Mouse (Mus musculus) heart, adult 8-10 months (tissue): ENCODE results near the gene Fam186b. TPM values are rescaled to one million over a fixed set of nuclear protein-coding genes. Genes with fewer than 3 reads are reported as not detected.
A peak's percentile ranks its signal among the peaks of the same experiment; 100 is the strongest.

Source experiments
- DNase-seq: peaks from one replicate; pipeline ENCODE4 v3.0.0; 2022; ENCODE audit warnings: low spot score
- total RNA-seq, 4 experiments: library from RNA; stranded (reverse); gene quantifications; 2 replicates each; pipeline ENCODE4 v1.2.4; 2022

Gene Fam186b
- under 1 TPM in 1 of 4 experiments, not detected in 3; 0.56 TPM for total RNA-seq

DNA sequence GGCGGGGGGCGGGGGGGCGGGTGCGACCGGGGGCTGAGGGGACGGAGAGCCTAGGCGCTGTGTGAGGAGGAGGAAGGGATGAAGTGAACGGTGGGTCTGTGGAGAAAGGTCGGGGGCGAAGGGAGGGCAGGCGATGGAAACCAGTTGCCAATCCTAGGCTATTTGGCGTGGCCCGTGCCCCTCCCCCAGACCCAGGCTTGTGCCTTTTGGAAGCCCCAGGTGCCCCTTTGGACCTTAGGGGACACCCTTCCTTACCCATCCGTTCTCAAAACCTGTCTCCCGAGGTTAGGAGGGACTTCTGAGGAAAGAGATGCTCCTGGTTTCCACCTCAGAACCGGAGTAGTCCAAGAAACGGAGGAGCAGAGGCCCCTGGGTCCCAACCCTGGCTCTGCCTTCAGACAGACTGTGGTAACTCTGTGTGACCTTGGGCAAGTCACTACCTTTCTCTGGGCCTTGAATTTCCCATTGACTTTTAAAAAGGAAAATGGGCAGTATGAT, at the start of gene Fam186b:
TSS of gene Fam186b (minus strand) at position 405 of the 498 bp plus-strand sequence.
- no peak for DNase-seq

DNA sequence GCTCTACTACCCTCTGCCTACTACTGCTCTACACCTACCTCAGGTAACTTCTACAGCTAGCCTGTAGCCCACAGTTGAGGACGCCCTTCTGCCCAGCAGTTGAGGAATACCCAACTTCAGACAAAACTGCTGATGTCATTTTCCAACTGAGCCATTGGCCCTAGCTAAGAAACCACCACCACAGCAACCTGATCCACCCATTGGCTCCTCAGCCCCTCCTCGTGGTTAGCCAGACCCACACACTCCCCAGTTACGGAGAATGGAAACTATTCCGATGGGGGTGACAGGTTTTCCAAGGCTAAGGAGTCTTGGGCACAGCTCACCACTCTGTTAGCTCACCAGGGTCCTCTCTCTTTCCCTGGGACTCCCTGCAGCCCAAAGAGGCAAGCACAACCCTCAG, 49.3 kb upstream of the Fam186b start:
- DNase-seq: no peak

DNA sequence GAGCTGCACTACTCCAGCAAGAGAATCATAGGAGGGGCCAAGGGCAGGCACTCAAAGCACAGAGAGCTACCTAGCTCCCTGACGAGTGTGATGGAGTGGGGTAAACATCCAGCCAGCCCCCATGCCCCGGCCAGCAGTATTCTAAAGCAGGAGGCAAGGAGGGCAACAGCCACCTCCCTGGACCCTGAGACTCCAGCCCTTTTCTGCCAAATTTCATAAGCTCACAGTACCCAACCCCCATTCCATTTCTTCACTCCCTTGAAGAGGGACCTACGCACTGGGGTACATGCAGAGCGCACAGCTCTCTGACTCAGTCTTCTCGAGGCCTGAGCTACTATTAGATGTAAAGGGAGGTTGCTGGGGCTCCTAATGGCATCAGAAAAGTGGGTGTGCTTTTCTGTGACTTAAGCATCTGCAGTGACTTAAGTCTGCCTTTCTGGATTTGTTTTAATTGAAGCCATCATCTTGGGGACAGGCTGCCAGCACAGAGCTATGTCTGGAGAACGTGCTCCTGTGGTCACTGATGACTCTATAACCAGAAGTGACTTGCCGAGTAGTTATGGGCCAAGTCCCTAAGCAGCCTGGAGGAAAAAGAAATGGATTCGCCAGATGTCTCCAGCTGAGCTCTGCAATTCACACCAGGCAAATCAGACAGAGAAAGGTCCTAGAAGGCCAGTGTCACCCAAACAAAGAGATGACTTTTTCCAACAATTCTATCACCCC, 48.6 kb upstream of the Fam186b start:
- DNase-seq: peak; percentile 79

DNA sequence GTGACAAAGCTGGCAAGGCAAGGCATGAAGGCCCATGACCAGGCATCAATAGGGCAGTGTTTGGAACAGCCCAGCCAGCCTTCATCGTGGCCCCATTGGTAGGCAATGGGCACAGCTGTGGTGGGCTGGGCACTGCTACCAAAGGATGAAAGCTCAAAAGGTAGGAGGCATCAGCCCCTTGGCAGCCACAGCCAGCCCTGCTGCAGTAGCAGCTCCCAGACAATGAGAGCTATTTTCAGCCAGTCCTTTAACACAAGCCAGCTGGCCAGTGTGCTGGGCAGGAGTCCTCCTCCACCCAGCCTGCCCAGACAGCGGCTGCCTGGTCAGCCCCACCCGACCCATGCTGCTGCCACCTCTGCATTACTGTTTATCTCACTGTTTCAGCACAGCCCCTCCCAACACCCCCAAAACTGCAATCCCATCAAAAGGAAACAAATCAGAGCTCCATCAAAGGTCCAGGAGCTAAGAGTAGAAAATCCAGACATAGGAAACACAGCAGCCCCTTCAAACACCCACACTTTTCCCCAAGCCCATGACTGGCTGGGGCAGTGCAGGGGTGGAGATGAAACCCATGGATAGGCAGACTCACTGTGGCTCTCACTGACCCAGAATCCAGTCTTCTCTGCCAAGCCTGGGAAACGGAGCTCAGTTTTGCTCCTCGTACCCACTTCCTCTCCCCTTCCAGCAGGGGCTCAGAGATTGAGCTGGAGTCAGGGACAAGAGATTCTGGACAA, 47.9 kb upstream of the Fam186b start:
- peak; percentile 69 for DNase-seq

DNA sequence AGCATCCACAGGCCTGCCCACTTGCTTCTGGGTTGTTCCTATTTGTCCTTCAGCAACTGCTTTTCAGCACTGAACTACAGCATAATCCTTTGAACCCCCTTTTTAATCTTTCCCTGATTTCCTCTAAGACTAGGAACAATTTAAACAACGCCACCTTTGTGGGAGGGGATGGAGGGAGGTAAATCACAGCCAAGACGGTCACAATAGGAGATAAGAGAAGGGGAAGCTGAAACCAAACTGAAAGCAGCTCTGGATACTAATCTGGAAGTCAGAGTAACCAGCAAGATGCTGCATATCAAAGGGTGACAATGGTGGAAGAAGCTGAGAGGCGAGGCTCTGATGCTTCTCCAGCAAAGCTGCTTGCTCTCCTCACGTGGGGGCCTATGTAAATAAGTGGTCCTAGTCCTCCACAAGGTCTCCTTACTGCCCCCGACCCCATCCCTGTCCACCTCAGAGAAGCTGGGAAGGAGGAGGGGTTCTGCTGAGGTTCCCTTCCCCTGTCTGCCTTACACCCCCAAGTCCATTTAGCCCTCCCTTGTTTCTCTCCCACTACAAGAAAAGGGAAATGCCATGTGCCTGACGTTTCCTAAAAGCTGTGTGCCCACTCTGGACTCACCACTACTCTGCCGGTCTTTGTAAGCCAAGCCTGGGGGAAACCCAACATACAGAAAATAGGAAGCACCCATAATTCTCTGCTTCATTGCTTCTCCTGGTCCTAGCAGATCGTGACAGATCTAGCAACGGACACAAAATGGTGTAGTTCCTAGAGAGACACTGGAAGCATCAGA, 46.7 kb upstream of the Fam186b start:
- no peak for DNase-seq

DNA sequence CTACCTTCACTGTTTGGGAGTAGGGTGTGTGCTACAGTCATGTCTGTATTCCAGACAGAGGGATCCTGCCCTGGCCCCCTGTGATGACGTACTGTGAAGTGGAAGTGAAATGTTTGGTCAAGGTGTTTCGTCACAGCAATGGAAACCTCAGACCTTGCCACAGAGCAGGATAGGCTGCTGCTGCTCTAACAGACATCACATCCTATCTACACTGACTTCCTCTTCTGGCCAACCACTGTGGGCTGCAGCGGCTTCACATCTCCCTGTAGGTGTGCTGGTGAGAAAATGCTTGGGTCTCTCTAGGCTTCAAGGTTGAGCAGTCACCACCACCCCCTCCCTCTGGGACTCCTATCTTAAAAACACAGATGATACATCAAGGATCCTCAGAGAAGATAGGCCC, 45.4 kb upstream of the Fam186b start:
- no peak for DNase-seq

DNA sequence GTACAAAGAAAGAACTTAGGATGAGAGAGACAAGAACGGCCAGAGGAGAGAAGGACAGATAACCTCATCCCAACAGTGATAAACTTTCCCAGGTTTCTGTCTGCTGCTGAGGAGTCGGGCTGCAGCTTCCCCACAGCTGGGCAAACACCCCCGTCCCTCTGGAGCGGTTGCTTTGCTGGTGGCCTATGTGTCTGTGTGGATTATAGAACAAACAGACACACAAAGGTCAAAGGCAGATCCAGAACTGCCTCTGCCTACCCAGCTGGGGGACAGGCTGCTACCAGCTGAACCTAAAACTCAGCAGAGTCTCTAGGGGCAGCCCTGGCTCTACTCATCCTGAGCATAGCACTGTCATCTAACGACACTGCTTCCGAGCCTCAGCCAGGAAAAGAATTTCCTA, 44.0 kb upstream of the Fam186b start:
- DNase-seq: no peak

DNA sequence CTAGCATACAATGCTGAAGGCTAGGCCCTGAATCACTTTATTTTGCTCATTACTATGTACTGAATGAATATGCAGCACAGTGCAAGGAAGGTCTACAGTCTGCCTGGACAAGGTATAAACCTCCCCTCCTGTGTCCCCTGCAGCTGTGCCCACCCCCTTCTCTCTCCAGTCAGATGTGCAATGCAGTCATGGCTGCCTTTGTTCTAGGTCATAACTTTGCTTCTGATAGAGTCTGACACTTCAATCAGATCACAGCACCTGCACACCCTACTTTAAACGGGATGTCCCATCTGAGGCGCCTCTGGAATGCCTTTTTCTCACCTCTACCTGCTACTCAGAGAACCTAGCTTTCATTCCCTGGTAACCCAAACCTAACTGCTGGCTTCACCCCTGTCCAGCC, 43.2 kb upstream of the Fam186b start:
- DNase-seq: no peak

DNA sequence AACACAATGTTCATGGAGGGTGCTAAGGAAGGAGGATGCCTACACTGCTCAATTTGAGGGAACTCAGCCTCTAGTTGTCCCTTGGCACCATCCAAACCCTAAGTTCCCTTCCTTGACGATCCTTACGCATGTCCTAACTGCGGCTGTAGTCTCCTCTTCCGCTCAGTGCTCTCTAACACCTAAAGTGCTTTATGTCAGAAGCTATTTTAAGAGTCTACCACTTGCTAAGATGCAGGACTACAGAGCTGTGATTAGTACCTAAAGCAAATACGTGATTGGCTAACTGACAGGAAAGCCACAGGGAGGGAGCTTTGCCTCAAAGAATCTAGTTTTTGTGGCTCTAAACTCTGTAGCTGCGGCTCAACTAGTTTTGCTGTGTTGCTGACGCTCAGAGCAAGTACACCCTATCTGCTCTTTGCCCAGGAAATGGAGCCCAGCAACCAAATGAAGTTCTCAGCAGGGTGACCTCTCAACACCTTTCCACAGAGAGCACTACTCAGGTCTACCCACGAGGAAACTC, 40.2 kb upstream of the Fam186b start:
- no peak for DNase-seq

DNA sequence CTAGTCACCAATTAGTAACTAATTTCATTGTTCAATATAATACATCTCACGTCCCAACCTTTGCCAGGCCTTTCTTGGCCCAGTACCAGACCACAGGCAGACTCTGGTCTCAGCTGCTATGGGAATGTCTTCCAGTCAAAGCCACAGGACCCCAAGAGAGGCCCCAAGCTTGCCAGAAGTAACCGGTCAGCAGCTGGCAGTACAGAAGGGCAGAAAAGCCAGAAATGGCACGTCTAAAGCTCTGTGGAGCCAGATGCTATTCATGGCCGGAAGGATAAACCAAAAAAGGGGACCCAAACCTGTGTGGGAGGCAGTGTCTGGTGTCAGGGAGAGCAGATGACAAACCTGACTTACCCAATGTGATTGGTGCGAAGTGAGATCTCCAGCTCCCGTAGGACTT, 38.8 kb upstream of the Fam186b start:
- no peak for DNase-seq

DNA sequence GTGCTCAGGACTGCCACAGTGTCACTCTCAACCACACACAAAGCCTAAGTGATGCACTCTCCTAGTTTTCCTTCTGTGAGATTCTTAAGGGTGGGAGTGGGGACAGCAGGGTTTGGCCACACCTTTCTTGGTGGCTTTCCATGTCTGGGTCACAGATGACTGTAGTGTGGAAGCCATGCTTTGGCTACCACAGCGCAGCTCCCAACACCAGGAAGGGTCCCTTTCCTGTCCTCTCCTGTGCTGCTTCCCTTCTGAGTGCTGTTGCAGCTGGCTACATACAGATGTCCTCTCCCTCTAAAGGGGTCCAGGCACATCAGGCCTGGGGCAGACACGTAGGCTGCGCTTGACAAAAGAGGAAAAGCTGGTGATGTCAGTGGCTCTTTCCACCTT, 38.0 kb upstream of the Fam186b start:
- peak; percentile 71 for DNase-seq

DNA sequence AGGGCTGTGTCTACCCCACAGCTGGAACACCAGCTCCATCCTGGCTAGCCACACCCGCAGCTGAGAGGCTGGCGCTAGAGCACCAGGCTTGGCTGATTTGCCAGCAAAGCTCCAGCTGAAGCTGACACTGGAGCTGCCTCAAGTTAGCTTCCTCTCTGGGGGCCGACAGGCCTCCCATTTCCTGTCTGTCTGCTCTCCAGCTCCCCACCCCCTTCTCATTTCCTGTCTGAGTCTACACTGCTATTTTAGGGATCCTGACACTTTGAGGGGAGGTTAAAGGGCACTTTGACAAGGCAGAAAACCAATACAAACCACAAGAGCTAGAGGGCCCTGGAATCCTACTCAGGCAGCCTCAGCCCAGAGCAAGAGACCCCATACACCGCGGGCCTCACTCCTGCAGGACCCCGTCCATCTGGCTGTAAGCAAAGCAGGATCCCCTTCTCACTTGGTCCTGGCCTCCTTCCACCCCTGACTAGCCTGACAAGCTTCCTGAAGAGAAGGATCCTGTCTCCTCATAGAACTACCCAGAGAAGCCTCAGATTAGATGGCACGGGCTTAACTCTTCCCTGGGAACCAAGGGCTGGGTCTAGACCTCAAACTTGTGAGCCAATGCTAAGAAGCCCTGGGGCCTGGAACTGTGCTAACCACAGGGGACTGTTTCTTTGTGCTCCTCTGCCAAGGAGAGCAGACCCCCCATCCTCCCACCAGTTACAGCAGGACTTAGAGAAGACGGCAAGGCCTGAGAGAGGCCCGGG, 37.4 kb upstream of the Fam186b start:
- DNase-seq: peak; percentile 95

DNA sequence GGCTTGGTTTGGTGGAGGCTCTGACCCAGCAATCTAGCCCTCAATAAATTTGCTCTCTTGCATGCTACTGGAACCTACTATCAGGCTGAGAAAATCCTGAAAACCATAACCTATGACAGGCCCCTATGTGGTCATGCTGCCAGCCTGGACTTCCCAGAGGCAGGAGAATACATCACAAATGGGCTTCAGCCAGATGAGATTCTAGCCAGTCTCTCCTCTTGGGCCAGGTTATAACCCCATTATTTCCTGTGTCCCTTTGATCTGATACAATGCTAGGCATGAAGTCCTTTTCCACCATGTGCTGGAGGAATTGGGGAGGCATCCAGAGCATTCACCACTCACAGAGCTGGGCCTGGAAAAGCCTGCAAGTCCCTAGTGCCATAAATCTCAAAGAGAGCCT, 36.4 kb upstream of the Fam186b start:
- no peak for DNase-seq

DNA sequence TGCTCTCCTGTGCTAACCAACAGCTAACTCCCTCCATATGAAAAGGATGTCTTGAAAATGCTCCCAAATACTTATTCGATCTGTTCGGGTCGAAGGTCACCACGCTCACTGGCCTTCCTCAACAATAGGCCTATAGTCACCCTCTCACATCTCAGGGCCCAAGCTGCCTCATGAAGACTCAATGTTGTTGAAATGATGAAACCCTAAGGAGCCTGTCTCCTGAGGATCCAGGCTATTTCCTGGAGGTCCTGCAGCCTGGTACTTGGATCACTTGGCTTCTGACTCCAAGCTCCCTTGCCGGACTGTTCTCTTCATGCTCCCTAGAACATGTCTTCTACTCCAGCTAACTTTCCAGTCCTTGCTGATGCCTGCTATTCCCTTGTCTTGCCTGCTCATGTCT, 35.7 kb upstream of the Fam186b start:
- no peak for DNase-seq

DNA sequence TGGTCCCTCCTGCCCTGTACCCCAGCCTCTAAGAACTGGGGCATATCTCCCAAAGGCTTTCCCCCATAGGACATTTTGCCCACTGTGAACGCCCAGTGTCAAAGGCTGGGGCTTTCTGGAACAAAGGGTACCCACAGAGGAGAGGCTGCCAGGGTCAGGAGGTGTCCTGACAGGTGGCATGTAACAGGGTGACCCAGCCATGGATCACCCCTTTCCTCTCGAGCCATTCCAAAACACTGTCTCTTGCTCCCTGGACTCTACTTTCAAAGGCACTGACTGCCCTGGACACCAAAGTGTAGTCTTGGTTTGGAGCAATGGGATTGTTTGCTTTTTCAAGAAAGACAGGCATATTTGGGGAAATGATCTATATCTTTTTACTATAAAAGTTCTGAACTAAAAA, 34.6 kb upstream of the Fam186b start:
- DNase-seq: no peak

DNA sequence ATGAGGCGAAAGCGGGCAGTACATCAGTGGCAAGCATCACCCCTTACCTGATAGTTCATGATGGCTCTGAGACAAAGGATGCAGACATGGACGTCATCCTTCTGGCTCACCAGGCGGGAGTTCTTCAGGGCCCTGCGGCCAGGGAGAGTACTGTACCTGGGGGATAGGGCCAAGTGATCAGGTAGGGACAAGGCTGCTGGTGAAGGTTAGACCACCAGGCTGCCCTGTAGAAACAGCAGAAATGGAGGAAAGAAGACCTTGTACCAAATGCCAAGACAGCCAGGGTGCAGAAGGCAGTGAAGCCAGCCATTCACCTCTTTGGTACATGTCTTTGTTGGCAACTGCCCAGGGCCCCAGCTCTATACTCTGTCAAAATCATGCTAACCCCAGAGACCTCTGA, 32.3 kb upstream of the Fam186b start:
- DNase-seq: no peak

DNA sequence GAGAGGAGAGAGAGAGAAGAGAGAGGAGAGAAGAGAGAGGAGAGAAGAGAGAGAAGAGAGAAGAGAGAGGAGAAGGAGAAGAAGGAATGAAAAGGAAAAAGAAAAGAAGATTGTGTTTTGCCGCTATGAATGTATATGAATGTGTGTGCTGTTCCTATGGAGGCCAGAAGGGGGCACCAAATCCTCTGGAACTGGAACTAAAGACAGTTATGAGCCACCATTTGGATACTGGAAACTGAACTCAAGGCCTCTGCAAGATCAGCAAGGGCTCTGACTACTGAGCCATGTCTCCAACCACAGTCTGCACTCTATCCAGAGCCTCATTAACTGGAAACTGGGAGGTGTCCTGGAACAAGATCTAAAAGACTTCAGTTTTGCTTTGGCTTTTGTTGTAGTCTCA, 31.3 kb upstream of the Fam186b start:
- no peak for DNase-seq

DNA sequence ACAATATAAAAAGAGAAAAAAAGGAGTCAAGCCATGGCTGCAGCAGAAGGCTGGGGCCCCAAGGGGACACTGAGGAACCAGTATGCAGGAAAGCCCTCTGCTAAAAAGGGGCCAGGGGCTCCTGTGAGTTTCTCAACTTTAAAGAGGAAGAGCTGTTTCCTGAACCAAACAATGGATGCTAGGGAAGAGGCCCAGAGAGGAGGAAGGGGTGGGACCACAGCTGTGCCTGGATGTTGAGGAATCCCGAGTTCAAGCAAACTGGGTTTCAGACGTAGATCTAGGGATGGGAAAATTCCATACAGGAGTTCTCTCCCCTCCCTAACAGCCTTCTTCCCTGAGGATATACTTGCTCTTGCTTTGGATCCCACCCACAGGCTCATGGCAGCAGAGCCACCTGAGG, 30.7 kb upstream of the Fam186b start:
- peak; percentile 73 for DNase-seq

DNA sequence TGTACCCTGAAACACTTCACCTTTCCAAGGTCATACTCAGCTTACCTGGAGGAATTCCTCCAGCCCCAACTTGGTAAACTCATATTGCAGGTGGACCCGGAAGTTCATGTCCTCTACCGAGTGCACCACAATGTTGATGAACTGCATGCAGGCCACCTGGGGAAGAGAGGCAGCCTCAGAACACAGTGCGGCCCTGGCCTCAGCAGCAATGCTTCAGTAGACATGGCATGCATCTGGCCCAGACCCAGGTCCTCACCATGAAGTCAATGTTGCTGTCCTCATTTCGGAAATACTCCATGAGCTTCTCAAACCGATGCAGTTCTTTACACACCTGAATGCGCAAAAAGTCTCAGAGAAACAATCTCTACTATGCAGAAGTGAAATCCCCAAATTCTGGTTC, 29.9 kb upstream of the Fam186b start:
- DNase-seq: no peak

DNA sequence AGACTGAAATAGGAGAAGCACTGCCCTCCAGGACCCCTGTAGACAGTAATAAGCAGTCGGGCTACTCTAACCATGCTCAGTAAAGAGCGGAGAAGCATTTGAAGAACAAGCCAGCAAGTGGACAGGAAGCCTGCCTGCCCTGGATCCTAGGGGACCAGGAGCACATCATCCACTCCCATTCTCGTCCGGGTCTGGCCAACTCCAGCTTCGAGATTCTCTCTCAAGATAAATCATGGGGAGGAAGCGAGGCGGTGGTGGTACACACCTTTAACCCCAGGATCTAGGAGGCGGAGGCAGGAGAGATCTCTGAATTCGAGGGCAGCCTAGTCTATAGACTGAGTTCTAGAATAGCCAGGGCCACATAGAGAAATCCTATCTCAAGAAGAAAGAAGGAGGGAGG, 28.5 kb upstream of the Fam186b start:
- no peak for DNase-seq

DNA sequence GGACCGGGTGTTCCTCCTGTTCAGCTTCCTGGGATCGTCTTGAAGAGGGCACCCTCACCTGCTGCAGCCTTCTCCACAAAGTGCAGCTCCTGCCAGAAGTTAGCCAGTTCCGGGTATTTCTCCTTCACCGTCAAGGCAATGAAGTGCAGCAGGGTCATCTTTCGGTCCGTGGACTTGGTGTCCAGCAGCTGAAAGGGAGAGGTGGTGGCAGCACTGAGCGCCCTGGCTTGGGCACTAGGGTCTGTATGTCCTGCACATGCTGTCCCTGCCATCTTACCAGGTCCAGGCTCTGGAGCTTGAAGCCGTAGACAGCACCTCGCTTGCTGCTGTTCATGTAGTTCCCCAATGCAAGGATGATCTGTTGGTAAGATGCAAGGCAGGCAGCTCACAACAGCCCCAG, 25.3 kb upstream of the Fam186b start:
- no peak for DNase-seq
